Mouse (Mus musculus) liver, adult 2 months (tissue): ENCODE measurements around the gene Zbtb7a. TPM values are rescaled to one million over a fixed set of nuclear protein-coding genes. Genes with fewer than 3 reads are reported as not detected.

Experiments
- DNase-seq: peaks from one replicate; pipeline ENCODE4 v3.0.0-alpha.2; 2011; ENCODE audit warnings: low read depth, low spot score; ENCODE audit errors: extremely low read depth
- H3K27ac ChIP-seq: fragments of 200-500 bp; replicated peaks from 2 replicates; pipeline ENCODE4 v1.5.1; 2012; ENCODE audit warnings: low read depth, mild to moderate bottlenecking, control low read depth, inconsistent platforms, low read length; ENCODE audit not compliant: insufficient read depth
- H3K27me3 ChIP-seq: fragments of 200-500 bp; 2 replicates; pipeline ENCODE4 v1.6.1; 2012; ENCODE audit warnings: mild to moderate bottlenecking, moderate library complexity, low read length, inconsistent platforms; ENCODE audit not compliant: control insufficient read depth, insufficient read depth
- H3K36me3 ChIP-seq: fragments of 200-500 bp; 2 replicates; pipeline ENCODE4 v1.6.1; 2012; ENCODE audit warnings: low read length, inconsistent platforms; ENCODE audit not compliant: control insufficient read depth, insufficient read depth
- H3K4me1 ChIP-seq: fragments of 200-500 bp; 2 replicates; pipeline ENCODE4 v1.6.1; 2011; ENCODE audit warnings: low read length; ENCODE audit not compliant: control insufficient read depth, insufficient read depth
- H3K4me3 ChIP-seq: fragments of 200-500 bp; 2 replicates; pipeline ENCODE4 v1.5.1; 2011; ENCODE audit warnings: low read depth, mild to moderate bottlenecking, control low read depth, low read length, moderate library complexity; ENCODE audit not compliant: insufficient read depth
- H3K79me2 ChIP-seq: fragments of 200-500 bp; 2 replicates; pipeline ENCODE4 v1.6.1; 2012; ENCODE audit warnings: inconsistent platforms, mild to moderate bottlenecking, low read length, moderate library complexity; ENCODE audit not compliant: control insufficient read depth, insufficient read depth
- H3K9ac ChIP-seq: fragments of 200-500 bp; 2 replicates; pipeline ENCODE4 v1.6.1; 2012; ENCODE audit warnings: low read depth, mild to moderate bottlenecking, control low read depth, inconsistent platforms, low read length
- CTCF ChIP-seq: fragments of 200-500 bp; IDR thresholded peaks from 2 replicates; pipeline ENCODE4 v1.5.1; 2011; ENCODE audit warnings: low read depth, low read length, control low read depth
- POLR2A ChIP-seq: fragments of 200-500 bp; IDR thresholded peaks from 2 replicates; pipeline ENCODE4 v1.6.1; 2011; ENCODE audit warnings: low read length, control low read depth; ENCODE audit not compliant: insufficient read depth; ENCODE audit errors: extremely low read depth
- WGBS: fragments of 180-500 bp; shearing (Covaris S2); methylation state at CpG from one replicate; pipeline ENCODE4 v1.1.7; 2018; 5-methylcytosine and 5-hydroxymethylcytosine counted together
- polyA plus RNA-seq: library from polyadenylated mRNA; depleted of rRNA; stranded (reverse); fragments of >200 nt; gene quantifications from 2 replicates; pipeline ENCODE4 v1.2.3, GENCODE M21; 2012; rRNA removed
- total RNA-seq: library from RNA; depleted of rRNA; stranded (reverse); fragments of >200 nt; gene quantifications from 2 replicates; pipeline ENCODE4 v1.2.3, GENCODE M21; 2014; rRNA removed

The Zbtb7a gene
- total and polyA plus RNA-seq, 2 experiments = 10.0 to 28.6 TPM

GRCm38 (mm10) chr10:81200141-81200540 lies 65.1 kb downstream of the Zbtb7a start:
- no peak overlapping the region for H3K9ac ChIP-seq
- H3K27me3 ChIP-seq = no peaks in the 10 kb centered on the region
- H3K4me1 ChIP-seq = no peaks in the 10 kb centered on the region
- DNase-seq = no peak
- 85% methylated on average over 13 of the region's 13 CpGs for WGBS
- H3K36me3 ChIP-seq = no peaks in the 10 kb centered on the region
- no peak for TF ChIP-seq POLR2A
- no peak for TF ChIP-seq CTCF
- no peaks in the 10 kb centered on the region for H3K79me2 ChIP-seq
- no peak overlapping the region for H3K27ac ChIP-seq
- no peak overlapping the region for H3K4me3 ChIP-seq

- H3K9ac ChIP-seq = no peak overlapping the region
- H3K27me3 ChIP-seq = no peaks in the 10 kb centered on the region
- WGBS = 82% methylated on average over 20 of the region's 20 CpGs
- no peak for DNase-seq
- no peak overlapping the region for H3K4me3 ChIP-seq
- H3K79me2 ChIP-seq = no peaks in the 10 kb centered on the region
- TF ChIP-seq POLR2A (no peak), CTCF (no peak)
- no peak overlapping the region for H3K27ac ChIP-seq
- H3K4me1 ChIP-seq = no peaks in the 10 kb centered on the region
- no peaks in the 10 kb centered on the region for H3K36me3 ChIP-seq
Measured at GRCm38 (mm10) chr10:81200605-81201287, 65.7 kb downstream of the Zbtb7a start.

- Histone ChIP-seq H3K9ac (no peak within 1 kb of the TSS), H3K79me2 (no peaks in the 10 kb centered on the region), H3K27me3 (no peaks in the 10 kb centered on the region), H3K36me3 (no peaks in the 10 kb centered on the region), H3K27ac (no peak within 1 kb of the TSS), H3K4me3 (no peak within 1 kb of the TSS), H3K4me1 (no peaks in the 10 kb centered on the region)
- TF ChIP-seq CTCF (no peak), POLR2A (no peak)
- no peak for DNase-seq
- WGBS = 76% methylated on average over 13 of the region's 13 CpGs
Measured at GRCm38 (mm10) chr10:81201807-81202758, 67.1 kb downstream of the Zbtb7a start, which contains the start of gene Nmrk2. Nmrk2 (minus strand) TSS chr10:81202051.

Other genes with a start within 250 kb of the Zbtb7a start
Only the 30 nearest of the 31 such genes appear.
- gene Timm13, start 234.3 kb upstream of the Zbtb7a start, total RNA-seq = 79.9 and 87.7 TPM in 2 replicates
- 369 and 388 TPM in 2 replicates for gene Timm13, start 234.3 kb upstream of the Zbtb7a start, polyA plus RNA-seq
- gene Lmnb2, start 217.0 kb upstream of the Zbtb7a start, total RNA-seq = 3.2 and 3.3 TPM in 2 replicates
- 5.5 and 6.6 TPM in 2 replicates for gene Lmnb2, start 217.0 kb upstream of the Zbtb7a start, polyA plus RNA-seq
- gene Gadd45b, start 205.1 kb upstream of the Zbtb7a start, total RNA-seq = 2.1 and 8.3 TPM in 2 replicates
- gene Gadd45b, start 205.1 kb upstream of the Zbtb7a start, polyA plus RNA-seq = 1.4 and 1.8 TPM in 2 replicates
- gene Gng7, start 120.3 kb upstream of the Zbtb7a start, total RNA-seq = 0.09 and 0.13 TPM in 2 replicates
- gene Gng7, start 120.3 kb upstream of the Zbtb7a start, polyA plus RNA-seq = 0.65 TPM in 2 replicates
- gene Diras1, start 109.6 kb upstream of the Zbtb7a start, total RNA-seq = 0.07 TPM in 1 of 2 replicates, not detected in the other
- gene Diras1, start 109.6 kb upstream of the Zbtb7a start, polyA plus RNA-seq = not detected in 2 replicates
- 6.1 and 6.9 TPM in 2 replicates for gene Slc39a3, start 97.8 kb upstream of the Zbtb7a start, total RNA-seq
- 13.2 and 14.1 TPM in 2 replicates for gene Slc39a3, start 97.8 kb upstream of the Zbtb7a start, polyA plus RNA-seq
- gene Sgta, start 75.0 kb upstream of the Zbtb7a start, total RNA-seq = 43.9 and 53.8 TPM in 2 replicates
- 136 and 146 TPM in 2 replicates for gene Sgta, start 75.0 kb upstream of the Zbtb7a start, polyA plus RNA-seq
- gene Thop1, start 65.2 kb upstream of the Zbtb7a start, total RNA-seq = 7.4 and 9.3 TPM in 2 replicates
- 12.0 and 13.1 TPM in 2 replicates for gene Thop1, start 65.2 kb upstream of the Zbtb7a start, polyA plus RNA-seq
- 190 and 205 TPM in 2 replicates for gene Creb3l3, start 36.3 kb upstream of the Zbtb7a start, total RNA-seq
- 287 and 308 TPM in 2 replicates for gene Creb3l3, start 36.3 kb upstream of the Zbtb7a start, polyA plus RNA-seq
- 46.6 and 61.1 TPM in 2 replicates for gene Map2k2, start 29.3 kb upstream of the Zbtb7a start, total RNA-seq
- gene Map2k2, start 29.3 kb upstream of the Zbtb7a start, polyA plus RNA-seq = 192 and 231 TPM in 2 replicates
- gene Pias4, start 32.7 kb downstream of the Zbtb7a start, total RNA-seq = 8.9 and 10.1 TPM in 2 replicates
- gene Pias4, start 32.7 kb downstream of the Zbtb7a start, polyA plus RNA-seq = 17.8 and 22.7 TPM in 2 replicates
- 812 and 946 TPM in 2 replicates for gene Eef2, start 41.4 kb downstream of the Zbtb7a start, total RNA-seq
- gene Eef2, start 41.4 kb downstream of the Zbtb7a start, polyA plus RNA-seq = 1,151 and 1,204 TPM in 2 replicates
- gene Dapk3, start 47.8 kb downstream of the Zbtb7a start, total RNA-seq = 14.1 and 16.0 TPM in 2 replicates
- 42.5 and 44.2 TPM in 2 replicates for gene Dapk3, start 47.8 kb downstream of the Zbtb7a start, polyA plus RNA-seq
- not detected in 2 replicates for gene 4930442H23Rik, start 48.6 kb downstream of the Zbtb7a start, total RNA-seq
- not detected in 2 replicates for gene 4930442H23Rik, start 48.6 kb downstream of the Zbtb7a start, polyA plus RNA-seq
- 0.09 TPM in 1 of 2 replicates, not detected in the other for gene Nmrk2, start 66.8 kb downstream of the Zbtb7a start, total RNA-seq
- gene Nmrk2, start 66.8 kb downstream of the Zbtb7a start, polyA plus RNA-seq = not detected in 2 replicates
- gene Atcay, start 95.6 kb downstream of the Zbtb7a start, total RNA-seq = 0.07 TPM in 1 of 2 replicates, not detected in the other
- not detected in 2 replicates for gene Atcay, start 95.6 kb downstream of the Zbtb7a start, polyA plus RNA-seq
- gene Zfr2, start 97.9 kb downstream of the Zbtb7a start, total RNA-seq = 0.27 and 0.74 TPM in 2 replicates
- gene Zfr2, start 97.9 kb downstream of the Zbtb7a start, polyA plus RNA-seq = 0.15 and 1.6 TPM in 2 replicates
- 0.60 and 0.65 TPM in 2 replicates for gene Matk, start 117.7 kb downstream of the Zbtb7a start, total RNA-seq
- 0.27 and 0.43 TPM in 2 replicates for gene Matk, start 117.7 kb downstream of the Zbtb7a start, polyA plus RNA-seq
- 52.1 and 65.9 TPM in 2 replicates for gene Mrpl54, start 131.7 kb downstream of the Zbtb7a start, total RNA-seq
- 66.6 and 85.9 TPM in 2 replicates for gene Mrpl54, start 131.7 kb downstream of the Zbtb7a start, polyA plus RNA-seq
- gene Apba3, start 131.7 kb downstream of the Zbtb7a start, total RNA-seq = 30.5 and 44.1 TPM in 2 replicates
- gene Apba3, start 131.7 kb downstream of the Zbtb7a start, polyA plus RNA-seq = 132 and 143 TPM in 2 replicates
- 7.6 and 7.7 TPM in 2 replicates for gene Tjp3, start 156.4 kb downstream of the Zbtb7a start, total RNA-seq
- gene Tjp3, start 156.4 kb downstream of the Zbtb7a start, polyA plus RNA-seq = 24.2 and 32.0 TPM in 2 replicates
- gene Pip5k1c, start 157.7 kb downstream of the Zbtb7a start, total RNA-seq = 7.4 and 10.0 TPM in 2 replicates
- gene Pip5k1c, start 157.7 kb downstream of the Zbtb7a start, polyA plus RNA-seq = 25.8 and 30.1 TPM in 2 replicates
- 5.0 and 5.7 TPM in 2 replicates for gene Cactin, start 185.9 kb downstream of the Zbtb7a start, total RNA-seq
- gene Cactin, start 185.9 kb downstream of the Zbtb7a start, polyA plus RNA-seq = 12.8 and 14.1 TPM in 2 replicates
- 0.37 and 0.81 TPM in 2 replicates for gene Tbxa2r, start 193.5 kb downstream of the Zbtb7a start, total RNA-seq
- gene Tbxa2r, start 193.5 kb downstream of the Zbtb7a start, polyA plus RNA-seq = 3.8 and 4.0 TPM in 2 replicates
- gene Gipc3, start 208.0 kb downstream of the Zbtb7a start, total RNA-seq = under 0.01 and 0.27 TPM in 2 replicates
- gene Gipc3, start 208.0 kb downstream of the Zbtb7a start, polyA plus RNA-seq = 0.51 and 0.57 TPM in 2 replicates
- gene Hmg20b, start 215.3 kb downstream of the Zbtb7a start, total RNA-seq = 9.9 and 10.8 TPM in 2 replicates
- 48.1 and 54.0 TPM in 2 replicates for gene Hmg20b, start 215.3 kb downstream of the Zbtb7a start, polyA plus RNA-seq
- 5.3 and 7.4 TPM in 2 replicates for gene Mfsd12, start 222.3 kb downstream of the Zbtb7a start, total RNA-seq
- 12.8 and 13.4 TPM in 2 replicates for gene Mfsd12, start 222.3 kb downstream of the Zbtb7a start, polyA plus RNA-seq
- gene 4930404N11Rik, start 230.6 kb downstream of the Zbtb7a start, total RNA-seq = 0.47 TPM in 1 of 2 replicates, not detected in the other
- gene 4930404N11Rik, start 230.6 kb downstream of the Zbtb7a start, polyA plus RNA-seq = 0.12 and 0.37 TPM in 2 replicates
- gene Fzr1, start 243.3 kb downstream of the Zbtb7a start, total RNA-seq = 6.2 and 8.1 TPM in 2 replicates
- 20.9 and 29.9 TPM in 2 replicates for gene Fzr1, start 243.3 kb downstream of the Zbtb7a start, polyA plus RNA-seq
- 39.7 and 53.8 TPM in 2 replicates for gene Dohh, start 249.2 kb downstream of the Zbtb7a start, total RNA-seq
- 42.6 and 49.7 TPM in 2 replicates for gene Dohh, start 249.2 kb downstream of the Zbtb7a start, polyA plus RNA-seq